Mouse (Mus musculus) liver, postnatal 0 days (tissue): ENCODE results near the gene Atrip. TPM values are rescaled to one million over a fixed set of nuclear protein-coding genes. Genes with fewer than 3 reads are reported as not detected.

ENCODE experiments used
- ATAC-seq: fragments of 200-750 bp; cut with Nextera tagmentation; 2 replicates; pipeline ENCODE4 v1.8.0; 2017; ENCODE audit warnings: mild to moderate bottlenecking, moderate library complexity
- DNase-seq: peaks from one replicate; pipeline ENCODE4 v3.0.0-alpha.2; 2016
- H3K27ac ChIP-seq: fragments of 300-500 bp; sonication (generic); 2 replicates; pipeline ENCODE4 v1.5.1; 2014; ENCODE audit warnings: antibody characterized with exemption, moderate library complexity, mild to moderate bottlenecking, low read depth
- H3K27me3 ChIP-seq: fragments of 300-500 bp; sonication (generic); 2 replicates; pipeline ENCODE4 v1.6.1; 2014; ENCODE audit warnings: low read length, control low read depth, mixed read lengths; ENCODE audit not compliant: insufficient read depth
- H3K36me3 ChIP-seq: fragments of 300-500 bp; sonication (generic); replicated peaks from 2 replicates; pipeline ENCODE4 v1.6.1; 2014; ENCODE audit warnings: mild to moderate bottlenecking, control low read depth, low read length, moderate library complexity, mixed read lengths; ENCODE audit not compliant: insufficient read depth
- H3K4me1 ChIP-seq: fragments of 300-500 bp; sonication (generic); 2 replicates; pipeline ENCODE4 v1.6.1; 2014; ENCODE audit warnings: antibody characterized with exemption, mild to moderate bottlenecking, control low read depth; ENCODE audit not compliant: insufficient read depth
- H3K4me2 ChIP-seq: fragments of 300-500 bp; sonication (generic); 2 replicates; pipeline ENCODE4 v1.6.1; 2014; ENCODE audit warnings: low read depth, mild to moderate bottlenecking, low read length, moderate library complexity, mixed read lengths
- H3K4me3 ChIP-seq: fragments of 300-500 bp; sonication (generic); 2 replicates; pipeline ENCODE4 v1.5.1; 2014; ENCODE audit warnings: low read depth, low read length
- H3K9ac ChIP-seq: fragments of 300-500 bp; sonication (generic); replicated peaks from 2 replicates; pipeline ENCODE4 v1.6.1; 2014; ENCODE audit warnings: mild to moderate bottlenecking, moderate library complexity
- H3K9me3 ChIP-seq: fragments of 300-500 bp; sonication (generic); 2 replicates; pipeline ENCODE4 v1.6.1; 2016; ENCODE audit warnings: mild to moderate bottlenecking, control low read depth, low read length, mixed read lengths
- CTCF ChIP-seq: sonication (generic); IDR thresholded peaks from 2 replicates; pipeline ENCODE4 v1.5.1; 2016; ENCODE audit warnings: antibody characterized with exemption, low read depth
- EP300 ChIP-seq: IDR thresholded peaks from 2 replicates; pipeline ENCODE4 v1.6.1; 2016; ENCODE audit warnings: antibody characterized with exemption, low read depth, mild to moderate bottlenecking
- WGBS: fragments of 180-500 bp; shearing (Covaris S2); extraction: QIAGEN DNeasy Blood & Tissue Kit; methylation state at CpG from one replicate; pipeline ENCODE4 v1.1.7; 2014; ENCODE audit not compliant: insufficient replicate concordance; 5-methylcytosine and 5-hydroxymethylcytosine counted together
- polyA plus RNA-seq: library from polyadenylated mRNA; unstranded; fragments of >200 nt; fragmentation: Nextera tagmentation; extraction: Ambion mirVana; gene quantifications from 2 replicates; pipeline ENCODE4 v1.2.1, GENCODE M21; 2015

Gene Atrip
- polyA plus RNA-seq, 1 experiment from 2014 or later: 6.7 TPM

DNA sequence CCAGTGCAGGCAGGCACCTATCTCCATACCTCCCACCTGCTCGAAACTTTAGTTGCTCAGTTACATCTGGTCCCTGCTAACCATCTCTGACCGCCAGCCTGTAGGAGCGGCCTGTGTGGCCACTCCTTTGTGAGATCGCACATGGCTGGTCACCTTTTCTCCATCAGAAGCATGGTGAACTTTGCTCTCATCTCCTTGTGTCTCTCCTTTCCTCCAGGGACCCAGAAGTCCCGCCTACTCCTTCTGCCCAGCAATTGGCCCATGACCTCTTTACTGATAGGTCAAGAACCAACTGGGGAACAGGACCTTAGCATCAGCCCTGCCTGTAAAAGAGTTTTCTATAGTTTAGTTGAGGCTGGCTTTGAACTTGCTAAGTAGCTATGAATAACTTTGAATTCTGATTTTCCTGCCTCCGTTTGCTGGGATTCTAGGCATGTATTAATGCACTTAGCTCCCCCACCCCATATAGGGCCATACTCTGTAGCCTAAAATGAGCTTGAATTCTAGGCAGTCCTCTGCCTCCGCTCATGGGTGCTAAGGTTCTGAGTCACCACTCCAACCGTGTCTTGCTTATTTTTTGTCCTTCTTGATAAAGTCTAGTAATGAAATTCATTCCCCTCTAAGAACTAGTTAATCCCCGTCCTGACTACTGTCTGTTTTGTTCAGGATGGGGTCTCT is 23.8 kb downstream of the Atrip start:
- 0 out of 2 replicates have a peak, but pooled peaks cover 6% of the 10 kb centered on the region for H3K36me3 ChIP-seq
- no peak overlapping the region for H3K9ac ChIP-seq
- H3K9me3 ChIP-seq: no peaks in the 10 kb centered on the region
- ATAC-seq (no peak), DNase-seq (no peak)
- H3K4me1 ChIP-seq: peaks cover 7% of the 10 kb centered on the region
- H3K4me2 ChIP-seq: no peak overlapping the region
- 77% methylated on average over 9 of the region's 9 CpGs for WGBS
- H3K27me3 ChIP-seq: no peaks in the 10 kb centered on the region
- TF ChIP-seq EP300 (no peak), CTCF (no peak)
- H3K27ac ChIP-seq: no peak overlapping the region; the same call in 1 of the 2 replicates
- H3K4me3 ChIP-seq: no peak overlapping the region

GRCm38 (mm10) chr9:109049316-109049715 is 24.6 kb downstream of the Atrip start:
- peaks cover 1% of the 10 kb centered on the region; the same call in 1 of the 2 replicates for H3K4me1 ChIP-seq
- 73% methylated on average over 7 of the region's 7 CpGs for WGBS
- no peak overlapping the region for H3K4me2 ChIP-seq
- DNase-seq: no peak
- no peak overlapping the region for H3K4me3 ChIP-seq
- TF ChIP-seq CTCF: no peak
- no peak for TF ChIP-seq EP300
- H3K27ac ChIP-seq: no peak overlapping the region
- 0 out of 2 replicates have a peak, but pooled peaks cover 6% of the 10 kb centered on the region for H3K36me3 ChIP-seq
- no peak overlapping the region for H3K9ac ChIP-seq
- no peaks in the 10 kb centered on the region for H3K9me3 ChIP-seq
- H3K27me3 ChIP-seq: no peaks in the 10 kb centered on the region
- ATAC-seq: no peak

DNA sequence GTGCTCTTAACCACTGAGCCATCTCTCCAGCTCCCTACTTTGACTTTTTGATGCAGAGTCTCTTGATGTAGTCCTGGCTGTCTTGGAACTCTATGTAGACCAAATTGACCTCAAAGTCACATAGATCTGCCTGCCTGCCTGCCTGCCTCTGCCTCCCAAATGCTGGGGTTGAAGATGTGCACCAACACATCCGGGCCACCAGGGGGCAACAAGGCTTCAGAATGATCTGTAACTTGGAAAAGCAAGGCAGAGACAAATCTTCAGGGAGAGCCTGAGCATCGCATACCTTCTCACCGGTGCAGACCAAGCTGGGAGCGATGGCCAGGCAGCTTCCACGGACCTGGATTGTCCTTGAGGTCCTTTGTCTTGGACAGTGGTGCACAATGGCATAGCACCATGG is 27.6 kb downstream of the Atrip start:
- Histone ChIP-seq H3K4me2 (no peak overlapping the region), H3K27me3 (no peaks in the 10 kb centered on the region), H3K4me3 (no peak overlapping the region), H3K36me3 (0 out of 2 replicates have a peak, but pooled peaks cover 3% of the 10 kb centered on the region), H3K27ac (no peak overlapping the region), H3K4me1 (no peaks in the 10 kb centered on the region), H3K9ac (no peak overlapping the region), H3K9me3 (no peaks in the 10 kb centered on the region)
- TF ChIP-seq CTCF: peak; percentile 90
- TF ChIP-seq EP300: no peak
- ATAC-seq (0 out of 2 replicates have a peak, but pooled peaks have one; percentile 47), DNase-seq (peak; percentile 70)
- WGBS: 45% methylated on average over 5 of the region's 5 CpGs

GRCm38 (mm10) chr9:109041351-109041750 is 32.6 kb downstream of the Atrip start:
- Histone ChIP-seq H3K9ac (no peak overlapping the region), H3K4me3 (no peak overlapping the region), H3K9me3 (no peaks in the 10 kb centered on the region), H3K27ac (no peak overlapping the region), H3K27me3 (no peaks in the 10 kb centered on the region), H3K4me2 (no peak overlapping the region), H3K4me1 (peaks cover 24% of the 10 kb centered on the region), H3K36me3 (no peaks in the 10 kb centered on the region)
- ATAC-seq (no peak), DNase-seq (no peak)
- TF ChIP-seq CTCF: no peak
- TF ChIP-seq EP300: no peak
- WGBS: 59% methylated on average over 7 of the region's 7 CpGs

GRCm38 (mm10) chr9:109040906-109041305 is 33.0 kb downstream of the Atrip start:
- H3K4me3 ChIP-seq: no peak overlapping the region
- H3K27me3 ChIP-seq: no peaks in the 10 kb centered on the region
- H3K9ac ChIP-seq: no peak overlapping the region
- H3K4me2 ChIP-seq: peak overlapping the region; percentile 69
- 50% methylated on average over 6 of the region's 6 CpGs for WGBS
- DNase-seq: no peak
- 0 out of 2 replicates have a peak, but pooled peaks have one; percentile 16 for ATAC-seq
- no peak overlapping the region for H3K27ac ChIP-seq
- no peak for TF ChIP-seq EP300
- no peaks in the 10 kb centered on the region for H3K9me3 ChIP-seq
- H3K4me1 ChIP-seq: peaks cover 24% of the 10 kb centered on the region
- H3K36me3 ChIP-seq: no peaks in the 10 kb centered on the region

GRCm38 (mm10) chr9:109040216-109040615 is 33.7 kb downstream of the Atrip start:
- no peaks in the 10 kb centered on the region for H3K27me3 ChIP-seq
- no peaks in the 10 kb centered on the region for H3K36me3 ChIP-seq
- H3K4me1 ChIP-seq: peaks cover 24% of the 10 kb centered on the region
- peak overlapping the region; percentile 69 for H3K4me2 ChIP-seq
- H3K9ac ChIP-seq: peak overlapping the region; percentile 21; the same call in 1 of the 2 replicates
- TF ChIP-seq EP300: no peak
- no peak for TF ChIP-seq CTCF
- DNase-seq (no peak), ATAC-seq (no peak)
- H3K27ac ChIP-seq: no peak overlapping the region
- no peak overlapping the region for H3K4me3 ChIP-seq
- 71% methylated on average over 7 of the region's 8 CpGs for WGBS
- H3K9me3 ChIP-seq: no peaks in the 10 kb centered on the region
